ENCODE assay signal across 14 mouse cellular contexts in genomic region chrX:102081076-102081475, GRCm38 (mm10). TPM values are rescaled to one million over a fixed set of nuclear protein-coding genes. Genes with fewer than 3 reads are reported as not detected.
DNase-seq lines count a peak whose midpoint lies in the region; ATAC-seq and TF ChIP-seq lines count a peak whose summit lies in the region.
"Had no signal": no experiment of that assay in that cellular context is flagged by ENCODE, and none has a peak within 500 bp of the region (broad histone marks: within the 10 kb centered on the region; RNA-seq: fewer than 3 reads in every experiment).

No protein-coding gene starts in this region.

- TF ChIP-seq CTCF in kidney, adult 2 months (conservative IDR thresholded peaks at IDR 0.05; ENCODE audit: insufficient read depth, insufficient read length, low read depth, low read length) = no peak
- TF ChIP-seq CTCF in lung, adult 2 months (IDR thresholded peaks at IDR 0.05; ENCODE audit: insufficient read depth, low read length) = no peak

- no peaks in the 10 kb centered on the region; the same call in 1 of the 2 replicates for H3K36me3 ChIP-seq in kidney, embryonic 14.5 days (ENCODE audit: control insufficient read depth, insufficient read depth, low read length)
- H3K36me3 ChIP-seq in kidney, adult 2 months (ENCODE audit: control insufficient read depth, insufficient read depth, low read length) = no peaks in the 10 kb centered on the region
- no peaks in the 10 kb centered on the region for H3K36me3 ChIP-seq in hindbrain, embryonic 12.5 days
- no peaks in the 10 kb centered on the region for H3K36me3 ChIP-seq in midbrain, embryonic 11.5 days (ENCODE audit: control insufficient read depth, insufficient read depth, low read length)

- no peak for DNase-seq in kidney, adult 2 months
- DNase-seq in midbrain, embryonic 11.5 days (ENCODE audit: low spot score, missing footprints) = peak; percentile 86
- DNase-seq in retina, postnatal 1 day = peak; percentile 26
- DNase-seq in left cerebral cortex, adult 9 months (ENCODE audit: low spot score in 2 of 2) = no peak
- no peak for DNase-seq in lung, adult 2 months
- no peak for DNase-seq in right cerebral cortex, postnatal 10 days (ENCODE audit: low spot score in 2 of 2)
- DNase-seq: adrenal gland, postnatal 36 days; gastrocnemius, adult 2 months; layer of hippocampus, adult 9-11 months had no signal

- WGBS in kidney, embryonic 14.5 days = 68% methylated on average over 10 of the region's 10 CpGs
- WGBS in kidney, adult 2 months = 61% methylated on average over 10 of the region's 10 CpGs
- WGBS in hindbrain, embryonic 12.5 days = 46% methylated on average over 10 of the region's 10 CpGs
- 50% methylated on average over 10 of the region's 10 CpGs for WGBS in midbrain, embryonic 11.5 days
- 69% methylated on average over 10 of the region's 10 CpGs for WGBS in lung, adult 2 months

- no peak overlapping the region for H3K9ac ChIP-seq in kidney, embryonic 14.5 days (ENCODE audit: low read depth, low read length)
- H3K9ac ChIP-seq in hindbrain, embryonic 12.5 days = no peak overlapping the region
- no peak overlapping the region for H3K9ac ChIP-seq in midbrain, embryonic 11.5 days (ENCODE audit: low read length)

- H3K4me3 ChIP-seq in kidney, embryonic 14.5 days (ENCODE audit: low read length) = no peak overlapping the region
- H3K4me3 ChIP-seq in kidney, adult 2 months (ENCODE audit: insufficient read depth, low read depth, low read length) = no peak overlapping the region
- H3K4me3 ChIP-seq in hindbrain, embryonic 12.5 days = no peak overlapping the region
- H3K4me3 ChIP-seq in midbrain, embryonic 11.5 days (ENCODE audit: low read depth, low read length) = no peak overlapping the region
- no peak overlapping the region for H3K4me3 ChIP-seq in lung, adult 2 months (replicated peaks; ENCODE audit: extremely low read depth, low read depth, low read length)
- H3K4me3 ChIP-seq: gastrocnemius, adult 2 months; heart, embryonic 10.5 days had no signal

- H3K27ac ChIP-seq in kidney, embryonic 14.5 days (ENCODE audit: low read depth, low read length) = no peak overlapping the region
- no peak overlapping the region for H3K27ac ChIP-seq in kidney, adult 2 months (ENCODE audit: insufficient read depth, low read depth, low read length)
- peak overlapping the region; percentile 90 for H3K27ac ChIP-seq in hindbrain, embryonic 12.5 days
- H3K27ac ChIP-seq in midbrain, embryonic 11.5 days (ENCODE audit: low read depth, low read length) = peak overlapping the region; percentile 90; the same call in 1 of the 2 replicates
- H3K27ac ChIP-seq: gastrocnemius, adult 2 months; heart, embryonic 10.5 days; stomach, postnatal 0 days had no signal

- no peak overlapping the region for H3K4me2 ChIP-seq in kidney, embryonic 14.5 days (replicated peaks; ENCODE audit: low read depth, low read length)
- H3K4me2 ChIP-seq in hindbrain, embryonic 12.5 days (replicated peaks) = no peak overlapping the region
- H3K4me2 ChIP-seq in midbrain, embryonic 11.5 days = no peak overlapping the region

- TF ChIP-seq POLR2A in kidney, adult 2 months (IDR thresholded peaks at IDR 0.05; ENCODE audit: low read depth, low read length) = no peak
- TF ChIP-seq POLR2A in lung, adult 2 months (IDR thresholded peaks at IDR 0.05; ENCODE audit: borderline replicate concordance, extremely low read depth, low read depth, low read length) = no peak

- H3K9me3 ChIP-seq in kidney, embryonic 14.5 days (ENCODE audit: control insufficient read depth, low read length) = no peaks in the 10 kb centered on the region
- no peaks in the 10 kb centered on the region for H3K9me3 ChIP-seq in hindbrain, embryonic 12.5 days (replicated peaks)
- no peaks in the 10 kb centered on the region for H3K9me3 ChIP-seq in midbrain, embryonic 11.5 days (ENCODE audit: control insufficient read depth, low read length)
- H3K9me3 ChIP-seq: heart, embryonic 10.5 days had no signal

- no peaks in the 10 kb centered on the region for H3K27me3 ChIP-seq in kidney, embryonic 14.5 days (ENCODE audit: control insufficient read depth, insufficient read depth, low read length)
- no peaks in the 10 kb centered on the region for H3K27me3 ChIP-seq in kidney, adult 2 months (replicated peaks; ENCODE audit: control insufficient read depth, insufficient read depth, low read length)
- H3K27me3 ChIP-seq in hindbrain, embryonic 12.5 days = no peaks in the 10 kb centered on the region; the same call in none of the 2 replicates
- peaks cover 6% of the 10 kb centered on the region for H3K27me3 ChIP-seq in midbrain, embryonic 11.5 days (ENCODE audit: control insufficient read depth, insufficient read depth, low read length)

- H3K4me1 ChIP-seq in kidney, embryonic 14.5 days (ENCODE audit: control insufficient read depth, insufficient read depth, low read length) = 0 out of 2 replicates have a peak, but pooled peaks cover 7% of the 10 kb centered on the region
- H3K4me1 ChIP-seq in kidney, adult 2 months (ENCODE audit: control insufficient read depth, insufficient read depth, low read length) = no peaks in the 10 kb centered on the region
- peaks cover 15% of the 10 kb centered on the region for H3K4me1 ChIP-seq in hindbrain, embryonic 12.5 days
- H3K4me1 ChIP-seq in midbrain, embryonic 11.5 days (ENCODE audit: control insufficient read depth, insufficient read depth, low read length) = peaks cover 15% of the 10 kb centered on the region
- H3K4me1 ChIP-seq in lung, adult 2 months (ENCODE audit: control insufficient read depth, insufficient read depth, low read length) = no peaks in the 10 kb centered on the region
- H3K4me1 ChIP-seq: heart, embryonic 10.5 days had no signal

- peak; percentile 24; the same call in 1 of the 2 replicates for ATAC-seq in kidney, embryonic 14.5 days (ENCODE audit: low FRiP score, low TSS enrichment)
- ATAC-seq in hindbrain, embryonic 12.5 days (ENCODE audit: low FRiP score) = 0 out of 2 replicates have a peak, but pooled peaks have one; percentile 1
- ATAC-seq in midbrain, embryonic 11.5 days (ENCODE audit: low FRiP score) = peak; percentile 19; the same call in 1 of the 2 replicates
- ATAC-seq: lung, postnatal 0 days had no signal

RNA-seq across cellular contexts. Expression of gene Rtl5, which starts 10.0 kb away (rescaled TPM):
- polyA plus RNA-seq in kidney, embryonic 14.5 days (2014; fragmentation: Nextera tagmentation; extraction: Ambion mirVana) = 2.0 and 2.6 TPM in 2 replicates
- 9.7 and 11.9 TPM in 2 replicates for polyA plus RNA-seq in kidney, adult 2 months (2012; rRNA removed)
- polyA plus RNA-seq in hindbrain, embryonic 12.5 days (2016; fragmentation: Nextera tagmentation; extraction: Ambion mirVana) = 4.8 and 5.2 TPM in 2 replicates
- polyA plus RNA-seq in midbrain, embryonic 11.5 days (2014; fragmentation: Nextera tagmentation; extraction: Ambion mirVana) = 3.2 and 3.5 TPM in 2 replicates
- polyA plus RNA-seq in lung, adult 2 months (2012; rRNA removed) = 5.3 and 6.8 TPM in 2 replicates

RNA-seq across cellular contexts. Expression of gene Pin4, which starts 38.2 kb away (rescaled TPM):
- 73.2 and 103 TPM in 2 replicates for polyA plus RNA-seq in kidney, embryonic 14.5 days (2014; fragmentation: Nextera tagmentation; extraction: Ambion mirVana)
- 2.0 and 5.2 TPM in 2 replicates for polyA plus RNA-seq in kidney, adult 2 months (2012; rRNA removed)
- polyA plus RNA-seq in hindbrain, embryonic 12.5 days (2016; fragmentation: Nextera tagmentation; extraction: Ambion mirVana) = 68.9 and 72.1 TPM in 2 replicates
- polyA plus RNA-seq in midbrain, embryonic 11.5 days (2014; fragmentation: Nextera tagmentation; extraction: Ambion mirVana) = 70.8 and 78.5 TPM in 2 replicates
- 0.96 and 1.1 TPM in 2 replicates for polyA plus RNA-seq in lung, adult 2 months (2012; rRNA removed)

Comparison
In these comparisons a context has a peak if more than half of its experiments do, and no peak if none do; other contexts are left out.
1. RNA of gene Pin4, which starts 38.2 kb away (polyA plus RNA-seq): 73.2 to 103 TPM in kidney, embryonic 14.5 days, 68.9 to 72.1 TPM in hindbrain, embryonic 12.5 days and 70.8 to 78.5 TPM in midbrain, embryonic 11.5 days; 2.0 to 5.2 TPM in kidney, adult 2 months and 0.96 to 1.1 TPM in lung, adult 2 months; every median in the first group is over 10 times any median in the second.
2. H3K27ac ChIP-seq: peak in hindbrain, embryonic 12.5 days (single experiment) and midbrain, embryonic 11.5 days (single experiment); none in kidney, embryonic 14.5 days (single experiment) and kidney, adult 2 months (single experiment).
3. DNase-seq: peak in midbrain, embryonic 11.5 days (single experiment) and retina, postnatal 1 day (single experiment); none in kidney, adult 2 months (single experiment), left cerebral cortex, adult 9 months (0 of 2), lung, adult 2 months (single experiment) and right cerebral cortex, postnatal 10 days (0 of 2).
4. Peak in every context shown above with its lines, with median percentiles within 50 percentile points of each other: ATAC-seq.